Mouse (Mus musculus): Measurements from ENCODE around the gene 4930402F06Rik. TPM values are rescaled to one million over a fixed set of nuclear protein-coding genes. Genes with fewer than 3 reads are reported as not detected.

4930402F06Rik gene
- polyA plus RNA-seq, 1 experiment = not detected

Other genes with a start within 250 kb of the 4930402F06Rik start
- gene Rab14, start 196.1 kb downstream of the 4930402F06Rik start, polyA plus RNA-seq (2012; rRNA removed) = 41.9 and 70.1 TPM in 2 replicates
- 304 and 320 TPM in 2 replicates for gene Gsn, start 140.8 kb downstream of the 4930402F06Rik start, polyA plus RNA-seq (2012; rRNA removed)
- gene Stom, start 60.2 kb downstream of the 4930402F06Rik start, polyA plus RNA-seq (2012; rRNA removed) = 104 and 161 TPM in 2 replicates
- gene 4930568D16Rik, start 29.4 kb downstream of the 4930402F06Rik start, polyA plus RNA-seq (2012; rRNA removed) = not detected in 2 replicates
- gene Ggta1, start 66.1 kb upstream of the 4930402F06Rik start, polyA plus RNA-seq (2012; rRNA removed) = 3.9 and 9.0 TPM in 2 replicates
- 60.5 and 89.0 TPM in 2 replicates for gene Dab2ip, start 161.1 kb upstream of the 4930402F06Rik start, polyA plus RNA-seq (2012; rRNA removed)

All from large intestine, adult 2 months (tissue).